Mouse (Mus musculus): ENCODE measurements around the gene 9530077C05Rik.

9530077C05Rik gene

DNA sequence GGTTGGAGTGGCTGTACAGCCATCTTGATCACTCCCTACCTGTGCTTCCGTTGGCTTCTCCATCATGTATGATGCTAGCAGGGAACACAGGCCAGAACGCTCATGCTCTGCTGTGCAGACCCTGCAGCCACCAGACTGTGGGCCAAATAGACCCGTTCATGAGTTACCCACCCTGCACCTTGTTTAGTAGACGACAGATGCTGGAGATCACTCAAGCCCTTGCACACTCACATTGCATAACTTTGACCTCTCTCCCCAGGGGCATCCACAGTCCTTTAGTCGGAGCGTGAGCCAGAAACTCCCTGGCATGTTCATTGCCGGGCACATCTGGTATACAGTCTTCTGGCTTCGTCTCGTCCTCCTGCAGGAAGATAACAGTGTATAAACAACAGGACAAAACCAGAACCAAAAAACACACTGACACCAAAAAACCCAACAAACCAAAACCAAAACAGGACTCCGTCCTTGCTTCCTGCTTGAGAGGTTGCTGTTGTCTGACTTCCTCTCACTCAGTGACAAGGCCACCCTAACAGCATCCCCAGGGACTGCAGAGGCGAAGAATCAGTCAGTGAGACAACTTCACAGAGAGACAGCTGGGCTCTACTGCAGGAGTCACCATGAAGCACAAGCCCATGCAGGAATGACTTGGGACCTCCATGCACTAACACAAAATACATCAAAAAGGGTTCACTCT, 46.0 kb downstream of the 9530077C05Rik start:
- DNase-seq (ENCODE audit: low spot score), result no peak

DNA sequence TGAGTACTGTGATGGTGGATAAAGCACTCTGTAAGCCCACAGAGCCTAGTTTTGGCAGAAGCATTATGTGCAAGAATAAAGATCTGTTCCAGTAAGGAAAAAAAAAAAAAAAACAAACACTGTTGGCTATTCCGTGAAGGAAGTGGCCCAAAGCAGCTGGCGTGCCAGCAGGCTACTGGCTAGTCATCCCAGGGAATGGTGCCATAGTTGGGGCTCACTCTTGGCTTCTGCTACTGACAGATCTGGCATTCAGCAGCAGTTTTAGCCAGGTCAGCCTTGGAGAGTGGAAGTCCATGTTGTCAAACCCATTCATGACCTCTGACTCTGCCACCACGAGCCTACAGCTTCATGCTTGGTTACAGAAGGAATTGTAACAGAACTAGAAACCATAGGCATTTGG, 50.6 kb downstream of the 9530077C05Rik start:
- no peak for DNase-seq (ENCODE audit: low spot score)

DNA sequence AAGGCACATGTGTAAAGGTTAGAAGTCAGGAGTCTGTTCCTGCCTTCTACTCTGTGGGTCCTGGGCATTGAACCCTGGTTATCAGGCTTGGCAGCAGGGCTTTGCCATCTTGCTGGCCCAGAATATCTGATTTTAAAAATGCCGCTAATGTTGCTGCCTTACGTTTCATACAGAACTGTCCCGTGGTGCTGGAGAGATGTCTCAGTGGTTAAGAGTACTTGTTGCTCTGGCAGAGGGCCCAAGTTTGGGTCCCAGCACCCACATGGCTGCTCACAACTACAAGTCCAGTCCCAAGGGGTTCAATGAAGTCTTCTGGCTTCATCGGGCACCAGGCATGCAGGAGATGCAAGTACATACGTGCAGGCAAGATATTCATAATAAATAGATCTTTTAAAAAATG, 54.9 kb downstream of the 9530077C05Rik start:
- DNase-seq (ENCODE audit: low spot score), result no peak

DNA sequence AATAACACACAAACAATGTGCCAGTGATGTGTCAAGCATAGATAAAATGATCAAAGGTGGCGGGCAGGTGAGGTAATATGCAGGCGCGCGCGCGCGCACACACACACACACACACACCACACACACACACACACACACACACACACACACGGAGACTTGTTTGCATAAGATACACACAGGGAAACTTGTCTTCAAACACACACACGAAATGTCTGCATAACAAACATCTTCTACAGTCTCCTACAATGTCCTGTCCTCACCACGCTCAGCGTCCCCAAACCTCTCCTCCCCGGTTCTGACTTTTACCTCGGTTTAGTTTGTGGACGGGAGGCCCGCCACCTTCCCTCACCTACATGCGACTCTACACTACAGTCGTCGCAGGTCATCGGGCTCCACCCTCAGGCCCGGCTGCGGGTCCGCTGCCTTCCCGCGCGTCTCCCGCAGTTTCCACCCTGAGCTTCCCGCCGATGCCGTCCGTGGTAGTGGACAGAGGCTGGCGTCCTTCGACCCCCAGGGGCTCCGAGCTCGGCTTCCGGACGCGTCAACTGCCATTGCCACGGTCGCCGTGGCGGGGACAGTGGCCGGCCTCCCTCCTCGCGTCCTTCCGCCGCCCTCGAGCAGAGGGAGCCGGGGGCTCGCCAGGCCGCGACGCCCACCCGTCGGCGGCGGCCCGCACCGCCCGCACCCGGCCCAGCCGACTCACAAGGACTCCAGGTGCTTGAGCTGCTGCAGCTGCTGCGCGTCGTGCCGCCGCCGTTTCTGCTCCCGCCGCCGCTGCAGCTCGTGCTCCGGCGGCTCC, 56.3 kb downstream of the 9530077C05Rik start:
- no peak for DNase-seq (ENCODE audit: low spot score)

DNA sequence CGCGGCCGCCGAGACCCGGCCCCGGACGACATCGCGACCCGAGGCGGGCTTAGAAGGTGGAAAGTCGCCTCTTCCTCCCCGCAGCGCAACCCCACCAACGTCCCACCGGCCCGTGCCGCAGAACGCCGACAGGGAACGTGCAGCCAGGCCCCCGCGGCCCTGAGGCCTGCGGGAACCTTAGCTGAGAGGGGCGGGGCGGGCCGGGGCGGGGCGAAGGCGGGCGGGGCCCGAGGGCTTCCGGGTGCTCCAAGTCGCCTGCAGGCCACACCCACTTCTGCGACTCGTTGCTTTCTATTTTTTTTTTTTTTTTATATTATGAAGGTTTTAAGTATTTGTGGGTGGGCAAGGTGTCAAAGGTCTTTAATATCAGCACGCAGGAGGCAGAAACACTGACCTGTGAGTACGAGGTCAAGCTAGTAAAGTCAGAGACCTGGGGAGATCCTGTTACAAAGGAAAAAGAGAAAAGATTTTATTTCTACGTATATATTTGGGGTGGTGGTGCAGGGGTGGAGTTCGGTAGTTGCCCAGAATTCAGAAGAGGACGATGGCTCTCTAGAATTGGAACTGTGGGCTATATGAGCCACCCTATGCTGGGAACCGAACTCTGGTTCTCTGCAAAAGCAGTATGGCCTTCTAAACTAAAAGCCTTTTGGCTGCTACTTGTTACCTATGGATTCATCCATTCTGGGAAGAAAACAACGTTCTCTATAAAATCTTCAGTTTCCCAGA, 57.0 kb downstream of the 9530077C05Rik start:
- DNase-seq (ENCODE audit: low spot score), result peak; percentile 59

DNA sequence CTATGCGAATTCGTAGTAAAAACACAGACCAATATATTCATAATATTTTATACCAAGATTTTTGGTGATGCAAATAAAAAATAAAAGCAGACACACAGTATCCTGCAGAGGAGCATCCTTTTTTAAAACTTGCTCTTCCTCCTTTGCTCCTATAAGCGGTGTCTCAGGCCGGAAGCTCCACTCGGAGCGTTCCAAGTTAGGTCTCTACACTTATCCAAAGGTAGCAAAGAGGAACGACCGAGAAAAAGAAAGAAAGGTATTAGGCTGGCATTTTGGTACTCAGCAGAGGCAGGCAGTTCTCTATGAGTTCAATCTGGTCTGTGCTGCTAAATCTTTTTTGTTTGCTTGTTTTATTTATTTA, 57.6 kb downstream of the 9530077C05Rik start:
- DNase-seq (ENCODE audit: low spot score), result no peak

DNA sequence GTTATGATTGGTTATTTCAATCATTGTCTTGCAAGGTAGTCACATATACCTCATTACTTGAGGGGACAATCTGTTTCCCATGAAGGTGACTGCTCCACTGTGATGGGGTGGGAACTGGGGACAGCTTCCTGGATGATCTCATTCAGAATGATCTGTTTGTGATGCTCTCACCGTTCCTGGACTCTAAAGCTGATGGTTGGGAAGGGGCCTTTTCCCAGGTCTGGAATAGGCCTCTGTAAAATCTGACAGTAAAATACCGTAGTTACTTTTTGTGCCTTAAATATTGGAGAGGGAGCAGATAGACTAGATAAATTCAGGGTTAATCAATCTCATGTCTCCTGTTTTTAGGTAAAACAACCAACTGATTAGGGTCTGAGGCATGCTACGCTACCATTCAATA, 58.3 kb downstream of the 9530077C05Rik start, which contains the start of gene Rp9:
Gene Rp9 (minus strand): TSS at position 101 of the 400 bp plus-strand sequence.
- no peak for DNase-seq (ENCODE audit: low spot score)

DNA sequence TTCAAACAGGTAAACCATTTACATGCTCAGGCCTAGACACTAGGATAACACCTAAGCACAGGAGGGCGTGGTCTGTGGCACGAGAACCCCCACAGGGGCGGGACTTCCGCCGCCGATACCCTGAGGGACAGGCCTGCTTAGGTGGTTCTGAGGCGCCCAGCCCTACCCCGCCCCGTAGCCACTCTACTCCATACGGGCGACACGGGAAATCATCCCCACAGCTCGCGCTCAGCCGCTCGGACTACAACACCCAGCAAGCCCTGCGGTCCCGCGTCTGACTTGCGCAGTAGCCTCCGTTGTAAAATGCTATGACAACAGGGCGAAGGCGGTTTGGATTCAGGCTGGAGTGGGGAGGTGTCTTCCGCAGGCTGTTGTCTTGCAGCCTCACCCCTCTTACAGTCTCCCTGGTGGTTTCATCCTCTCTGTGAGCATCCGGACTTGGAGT, 64.1 kb downstream of the 9530077C05Rik start, which contains the start of gene Bbs9:
Gene Bbs9 (plus strand): TSS at position 292 of the 445 bp plus-strand sequence.
- peak; percentile 91 for DNase-seq (ENCODE audit: low spot score)

DNA sequence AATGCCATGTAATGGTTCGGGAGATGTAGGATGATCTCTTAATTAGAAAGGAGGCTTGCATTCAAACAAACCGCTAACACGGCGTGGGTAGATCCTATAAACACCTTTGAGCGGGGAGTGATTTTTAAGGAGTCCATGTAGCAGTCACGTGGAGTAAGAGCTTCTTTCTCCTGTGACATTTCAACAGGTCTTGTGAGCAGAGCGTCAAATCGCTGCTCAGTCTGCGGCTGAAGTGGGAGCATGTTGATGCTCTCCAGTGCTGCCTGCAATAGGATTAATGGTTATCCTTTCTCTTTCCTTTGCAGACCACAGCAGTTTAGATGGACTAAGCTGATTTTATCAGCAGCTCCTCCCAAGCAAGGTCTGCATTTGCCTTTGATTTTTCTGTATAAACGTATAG, 65.0 kb downstream of the 9530077C05Rik start:
- DNase-seq (ENCODE audit: low spot score), result no peak

DNA sequence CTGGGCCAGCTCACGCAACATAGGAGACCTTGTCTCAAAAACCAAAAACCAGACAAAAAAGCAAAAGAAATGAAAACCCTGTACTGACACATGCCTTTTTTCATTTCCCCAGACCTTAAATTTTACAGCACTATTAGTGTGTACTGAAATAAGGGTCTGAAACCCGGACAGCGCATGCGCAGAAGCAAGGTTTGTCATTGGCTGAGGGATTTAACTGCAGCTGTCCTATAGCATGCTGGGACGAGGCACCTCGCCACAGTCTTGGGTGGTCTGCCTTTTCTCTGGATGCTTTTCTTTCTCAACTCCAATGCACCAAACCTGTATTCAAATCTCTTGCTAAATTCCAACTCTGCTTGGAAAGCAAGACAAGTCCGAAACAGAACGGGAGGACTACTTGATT, 67.6 kb downstream of the 9530077C05Rik start:
- no peak for DNase-seq (ENCODE audit: low spot score)

DNA sequence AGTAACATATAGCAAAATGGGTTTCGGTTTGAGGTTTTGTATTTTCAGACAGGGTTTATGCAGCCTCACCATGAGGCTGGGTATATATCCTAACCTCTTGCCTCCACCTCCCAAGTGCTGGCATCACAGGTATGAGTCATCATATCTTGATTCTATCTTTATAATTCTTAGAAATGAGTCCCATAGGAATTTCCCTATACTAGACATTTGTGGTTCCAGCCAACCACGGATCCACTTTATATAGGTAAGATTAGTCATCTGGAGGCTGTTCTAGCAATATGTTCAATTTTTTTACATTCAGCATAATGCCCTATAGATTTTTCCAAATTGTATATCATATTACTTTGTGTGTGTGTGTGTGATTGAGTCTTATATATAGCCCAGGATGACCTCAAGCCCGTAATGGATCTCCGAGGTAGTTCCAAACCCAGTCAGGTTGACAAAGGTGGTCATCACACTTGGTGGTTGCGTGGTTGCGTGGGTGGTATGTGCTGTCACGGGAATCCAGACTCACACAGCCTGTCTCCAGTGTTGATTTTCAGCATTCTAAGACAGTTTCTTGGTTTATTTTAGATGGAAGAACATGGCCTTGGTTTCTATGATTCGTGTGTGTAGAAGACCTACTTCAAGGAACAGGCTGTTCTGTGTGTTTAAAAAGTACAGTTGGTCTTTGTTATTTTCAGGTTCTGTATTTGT, 72.7 kb downstream of the 9530077C05Rik start:
- no peak for DNase-seq (ENCODE audit: low spot score)

DNA sequence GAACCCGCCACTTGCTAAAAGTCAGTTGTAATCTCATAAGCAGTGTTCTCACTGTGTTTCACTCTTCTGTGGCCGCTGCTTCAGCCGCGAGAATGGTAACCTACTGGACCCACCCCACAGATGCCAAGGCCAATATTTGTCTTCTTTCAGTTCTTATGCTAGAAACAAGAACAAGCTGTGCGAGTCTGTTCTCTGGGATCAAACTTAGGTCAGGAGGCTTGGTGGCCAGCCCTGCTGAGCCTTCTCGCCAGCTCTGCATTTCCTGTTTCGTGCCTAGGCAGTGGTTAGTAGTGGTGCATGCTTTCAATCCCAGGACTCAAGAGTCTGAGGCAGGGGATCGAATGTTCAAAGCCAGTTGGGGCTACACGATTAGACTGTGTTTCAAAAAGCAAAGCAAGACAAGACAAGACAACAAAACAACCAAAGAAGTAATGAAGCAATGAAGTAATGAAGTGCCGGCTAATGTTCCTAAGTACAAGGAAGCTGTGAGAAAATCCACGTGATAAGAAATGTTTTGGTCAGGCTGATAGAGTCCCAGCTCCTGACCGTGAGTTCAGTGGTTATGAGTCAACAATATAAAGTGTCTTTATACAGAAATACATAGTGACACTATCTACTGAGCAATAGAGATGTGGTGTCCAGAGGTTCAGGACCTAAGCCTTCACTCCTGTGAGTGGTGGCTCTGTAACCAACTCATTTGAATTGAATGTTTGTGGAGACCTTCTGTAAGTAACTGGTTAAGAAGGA, 73.4 kb downstream of the 9530077C05Rik start:
- no peak for DNase-seq (ENCODE audit: low spot score)

DNA sequence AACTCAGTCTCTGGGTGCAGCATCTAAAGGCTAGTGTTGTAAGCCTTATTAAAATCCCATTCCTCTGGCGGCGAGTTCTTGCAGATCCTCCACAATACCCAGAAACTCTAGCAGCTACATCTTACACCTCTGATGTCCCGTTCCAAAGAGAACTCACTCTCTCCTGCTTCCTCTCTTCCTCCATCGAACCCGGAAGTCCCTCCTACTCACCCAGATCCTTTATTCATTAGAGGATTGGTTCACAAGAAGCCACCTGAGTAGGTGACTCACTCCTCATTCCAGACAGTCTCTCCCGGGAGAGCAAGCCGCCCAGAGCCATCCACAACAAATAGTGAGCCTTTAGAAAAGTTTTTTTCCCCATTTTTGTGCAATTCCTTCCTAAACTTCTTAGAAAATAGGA, 74.9 kb downstream of the 9530077C05Rik start:
- no peak for DNase-seq (ENCODE audit: low spot score)

DNA sequence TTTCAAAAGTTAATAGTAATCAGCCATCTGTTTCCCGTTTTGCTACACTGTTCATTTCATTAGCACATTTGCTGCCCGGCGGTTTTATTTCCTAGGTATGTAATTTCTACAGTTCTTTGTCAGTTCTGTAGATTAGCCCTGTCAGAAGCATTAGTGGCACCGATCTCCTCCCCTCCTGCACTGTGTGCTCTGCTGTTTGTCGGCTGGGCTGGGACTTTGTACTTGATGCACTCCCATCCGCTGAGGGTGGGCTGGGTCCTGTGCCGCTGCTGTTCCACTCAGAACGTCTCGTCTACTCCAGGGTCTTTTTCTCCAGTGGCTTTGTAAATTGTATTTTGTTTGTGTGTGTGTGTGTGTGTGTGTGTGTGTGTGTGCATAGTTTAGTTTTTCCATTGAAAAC, 77.7 kb downstream of the 9530077C05Rik start:
- no peak for DNase-seq (ENCODE audit: low spot score)
